Comparison of ENCODE assay signal across 26 mouse cellular contexts in genomic region chr1:191303736-191304135, GRCm38 (mm10). TPM values are rescaled to one million over a fixed set of nuclear protein-coding genes. Genes with fewer than 3 reads are reported as not detected.
DNase-seq lines count a peak whose midpoint lies in the region; ATAC-seq and TF ChIP-seq lines count a peak whose summit lies in the region.
"Had no signal": no experiment of that assay in that cellular context is flagged by ENCODE, and none has a peak within 500 bp of the region (broad histone marks: within the 10 kb centered on the region; RNA-seq: fewer than 3 reads in every experiment).

No protein-coding gene starts in this region.

- TF ChIP-seq CTCF in heart, postnatal 0 days (IDR thresholded peaks at IDR 0.05; ENCODE audit: low read depth), result no peak
- TF ChIP-seq CTCF in lung, postnatal 0 days (IDR thresholded peaks at IDR 0.05), result no peak

- no peak for DNase-seq in heart, postnatal 0 days (ENCODE audit: low spot score)
- DNase-seq in heart, postnatal 10 days, result no peak
- DNase-seq in lung, adult 18-20 months, result peak; percentile 76 to 85
- peak; percentile 83 for DNase-seq in lung, postnatal 0 days (ENCODE audit: low spot score)
- DNase-seq in lung, postnatal 25 days (ENCODE audit: low spot score), result peak; percentile 78
- DNase-seq in layer of hippocampus, postnatal 36 days, result no peak
- DNase-seq in kidney, adult 11 months, result no peak
- no peak for DNase-seq in right cerebral cortex, adult 18-20 months
- DNase-seq: adrenal gland, postnatal 36 days; cerebellum, adult 18-20 months; cerebellum, adult 9-10 months; cerebellum, postnatal 25 days; embryo, embryonic 11 days; gastrocnemius, postnatal 10 days; heart, adult 11 months; heart, postnatal 14 days; heart, postnatal 4 days had no signal

- H3K9ac ChIP-seq in heart, postnatal 0 days (replicated peaks; ENCODE audit: low read depth, low read length), result no peak overlapping the region
- H3K9ac ChIP-seq in lung, postnatal 0 days (replicated peaks; ENCODE audit: low read depth), result no peak overlapping the region
- H3K9ac ChIP-seq: embryonic facial prominence, embryonic 13.5 days; forebrain, embryonic 12.5 days; forebrain, embryonic 15.5 days; hindbrain, embryonic 15.5 days had no signal

- H3K4me1 ChIP-seq in heart, postnatal 0 days (ENCODE audit: control insufficient read depth, insufficient read depth), result peaks cover 24% of the 10 kb centered on the region
- peaks cover 4% of the 10 kb centered on the region; the same call in 1 of the 2 replicates for H3K4me1 ChIP-seq in lung, postnatal 0 days (ENCODE audit: insufficient read depth, low read depth, low read length)
- H3K4me1 ChIP-seq: embryonic facial prominence, embryonic 13.5 days; forebrain, embryonic 12.5 days; forebrain, embryonic 15.5 days; hindbrain, embryonic 15.5 days had no signal

- WGBS in heart, postnatal 0 days, result 46% methylated on average over 3 of the region's 3 CpGs
- WGBS in lung, postnatal 0 days, result 38% methylated on average over 3 of the region's 3 CpGs

- no peak for TF ChIP-seq EP300 in heart, postnatal 0 days (IDR thresholded peaks at IDR 0.05; ENCODE audit: low read depth)
- no peak for TF ChIP-seq EP300 in lung, postnatal 0 days (IDR thresholded peaks at IDR 0.05)

- no peak overlapping the region for H3K4me3 ChIP-seq in heart, postnatal 0 days (ENCODE audit: low read depth, low read length)
- no peak overlapping the region for H3K4me3 ChIP-seq in lung, postnatal 0 days (ENCODE audit: low read depth, low read length)
- H3K4me3 ChIP-seq: embryonic facial prominence, embryonic 10.5 days; embryonic facial prominence, embryonic 13.5 days; erythroblast, embryonic 14.5 days; forebrain, embryonic 12.5 days; forebrain, embryonic 15.5 days; hindbrain, embryonic 15.5 days had no signal

- H3K4me2 ChIP-seq in heart, postnatal 0 days (ENCODE audit: low read depth, low read length), result no peak overlapping the region
- H3K4me2 ChIP-seq in lung, postnatal 0 days (replicated peaks; ENCODE audit: low read depth, low read length), result no peak overlapping the region
- H3K4me2 ChIP-seq: embryonic facial prominence, embryonic 13.5 days; forebrain, embryonic 12.5 days; forebrain, embryonic 15.5 days; heart, embryonic 11.5 days; hindbrain, embryonic 15.5 days had no signal

- peaks cover 10% of the 10 kb centered on the region; the same call in 1 of the 2 replicates for H3K36me3 ChIP-seq in heart, postnatal 0 days (replicated peaks; ENCODE audit: control insufficient read depth, insufficient read depth, low read length)
- no peaks in the 10 kb centered on the region for H3K36me3 ChIP-seq in lung, postnatal 0 days (ENCODE audit: insufficient read depth, low read length)
- H3K36me3 ChIP-seq: forebrain, embryonic 12.5 days had no signal

- intact Hi-C loops in heart, postnatal 10 days (cut with DNase I), result no loop called here

- no peak for ATAC-seq in heart, postnatal 0 days (ENCODE audit: insufficient read depth, low read depth)
- ATAC-seq in lung, postnatal 0 days, result peak; percentile 91
- ATAC-seq: forebrain, embryonic 15.5 days; Patski had no signal

- H3K27me3 ChIP-seq in heart, postnatal 0 days (ENCODE audit: control insufficient read depth, insufficient read depth, low read length), result no peaks in the 10 kb centered on the region
- no peaks in the 10 kb centered on the region for H3K27me3 ChIP-seq in lung, postnatal 0 days (replicated peaks; ENCODE audit: insufficient read depth, low read length)
- H3K27me3 ChIP-seq: embryonic facial prominence, embryonic 13.5 days; forebrain, embryonic 12.5 days; forebrain, embryonic 15.5 days; hindbrain, embryonic 15.5 days; Patski had no signal

- no peaks in the 10 kb centered on the region for H3K9me3 ChIP-seq in heart, postnatal 0 days (replicated peaks; ENCODE audit: control insufficient read depth, low read length)
- no peaks in the 10 kb centered on the region for H3K9me3 ChIP-seq in lung, postnatal 0 days (ENCODE audit: low read length)
- H3K9me3 ChIP-seq: embryonic facial prominence, embryonic 10.5 days; embryonic facial prominence, embryonic 13.5 days; forebrain, embryonic 12.5 days; forebrain, embryonic 15.5 days; G1E; hindbrain, embryonic 15.5 days had no signal

- H3K27ac ChIP-seq in heart, postnatal 0 days (ENCODE audit: low read depth), result peak overlapping the region; percentile 47; the same call in 1 of the 2 replicates
- 0 out of 2 replicates have a peak overlapping the region, but pooled peaks have one; percentile 7 for H3K27ac ChIP-seq in lung, postnatal 0 days (ENCODE audit: low read length)
- H3K27ac ChIP-seq: embryonic facial prominence, embryonic 10.5 days; embryonic facial prominence, embryonic 13.5 days; forebrain, embryonic 12.5 days; forebrain, embryonic 15.5 days; hindbrain, embryonic 15.5 days had no signal

RNA-seq across cellular contexts. Expression of gene Nenf, which starts 14.3 kb away (rescaled TPM):
- total RNA-seq in heart, postnatal 0 days (2014; rRNA removed; ENCODE audit: low replicate concordance), result 209 and 250 TPM in 2 replicates
- polyA plus RNA-seq in heart, postnatal 0 days (2015; fragmentation: Nextera tagmentation; extraction: Ambion mirVana), result 166 and 171 TPM in 2 replicates
- 100 to 1,000 TPM; 107 to 116 TPM for total RNA-seq in heart, postnatal 10 days (2021)
- polyA plus RNA-seq in lung, postnatal 0 days (2015; fragmentation: Nextera tagmentation; extraction: Ambion mirVana), result 149 and 177 TPM in 2 replicates
- total RNA-seq in layer of hippocampus, postnatal 36 days (2021), result 10 to 100 TPM; 60.5 to 66.7 TPM

RNA-seq across cellular contexts. Expression of gene Tmem206, which starts 22.0 kb away (rescaled TPM):
- total RNA-seq in heart, postnatal 0 days (2014; rRNA removed; ENCODE audit: low replicate concordance), result 5.3 and 11.4 TPM in 2 replicates
- 10.4 and 10.9 TPM in 2 replicates for polyA plus RNA-seq in heart, postnatal 0 days (2015; fragmentation: Nextera tagmentation; extraction: Ambion mirVana)
- total RNA-seq in heart, postnatal 10 days (2021), result 1 to 10 TPM; 4.4 to 7.0 TPM
- polyA plus RNA-seq in lung, postnatal 0 days (2015; fragmentation: Nextera tagmentation; extraction: Ambion mirVana), result 13.1 and 14.7 TPM in 2 replicates
- total RNA-seq in layer of hippocampus, postnatal 36 days (2021), result 1 to 10 TPM; 9.2 to 9.3 TPM

Comparison
In these comparisons a context has a peak if more than half of its experiments do, and no peak if none do; other contexts are left out.
1. DNase-seq: peak in lung, adult 18-20 months (2 of 2), lung, postnatal 0 days (single experiment) and lung, postnatal 25 days (single experiment); none in heart, postnatal 0 days (single experiment), heart, postnatal 10 days (0 of 2), layer of hippocampus, postnatal 36 days (0 of 2), kidney, adult 11 months (single experiment) and right cerebral cortex, adult 18-20 months (single experiment).